Mouse (Mus musculus): ENCODE measurements around the gene Fus. TPM values are rescaled to one million over a fixed set of nuclear protein-coding genes. Genes with fewer than 3 reads are reported as not detected.
"Not testable (repeated sequence)": the region's sequence is repeated elsewhere in the genome, so short reads cannot be mapped to it uniquely, and the experiment has no call there.

Gene Fus
- polyA plus RNA-seq, 1 experiment from 2014 or later, result 283 TPM

DNA sequence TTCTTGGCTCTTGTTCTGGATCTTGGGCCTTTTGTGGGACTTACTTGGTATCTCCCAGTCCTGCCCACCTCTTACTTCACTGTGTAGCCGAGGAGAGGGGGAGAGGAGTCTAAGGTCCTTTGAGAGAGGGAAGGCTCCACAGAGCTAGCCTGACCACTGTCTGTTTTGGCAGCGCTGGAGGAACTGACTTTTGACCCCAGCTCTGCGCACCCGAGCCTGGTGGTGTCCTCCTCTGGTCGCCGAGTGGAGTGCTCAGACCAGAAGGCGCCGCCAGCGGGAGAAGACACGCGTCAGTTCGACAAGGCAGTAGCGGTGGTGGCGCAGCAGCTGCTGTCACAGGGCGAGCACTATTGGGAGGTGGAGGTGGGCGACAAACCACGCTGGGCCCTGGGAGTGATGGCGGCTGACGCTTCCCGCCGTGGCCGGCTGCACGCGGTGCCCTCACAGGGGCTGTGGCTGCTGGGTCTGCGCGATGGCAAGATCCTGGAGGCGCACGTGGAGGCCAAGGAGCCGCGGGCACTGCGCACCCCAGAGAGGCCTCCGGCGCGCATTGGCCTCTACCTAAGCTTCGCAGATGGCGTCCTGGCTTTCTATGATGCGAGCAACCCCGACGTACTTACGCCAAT lies 42.6 kb downstream of the Fus start:
- no peak for ATAC-seq
- Histone ChIP-seq H3K36me3 (ENCODE audit: control insufficient read depth, insufficient read depth, low read length) (no peaks in the 10 kb centered on the region), H3K4me2 (ENCODE audit: low read length) (peak overlapping the region; percentile 12; the same call in 1 of the 2 replicates), H3K27ac (ENCODE audit: low read length) (no peak overlapping the region), H3K9me3 (replicated peaks; ENCODE audit: control insufficient read depth, low read length, poor library complexity, severe bottlenecking) (no peaks in the 10 kb centered on the region), H3K9ac (ENCODE audit: low read depth, low read length) (no peak overlapping the region), H3K4me3 (ENCODE audit: low read depth, low read length) (no peak overlapping the region), H3K4me1 (ENCODE audit: control insufficient read depth, insufficient read depth, low read length) (no peaks in the 10 kb centered on the region), H3K27me3 (ENCODE audit: control insufficient read depth, insufficient read depth, low read depth, low read length) (0 out of 2 replicates have a peak, but pooled peaks cover 3% of the 10 kb centered on the region)
- WGBS, result 57% methylated on average over 40 of the region's 40 CpGs

DNA sequence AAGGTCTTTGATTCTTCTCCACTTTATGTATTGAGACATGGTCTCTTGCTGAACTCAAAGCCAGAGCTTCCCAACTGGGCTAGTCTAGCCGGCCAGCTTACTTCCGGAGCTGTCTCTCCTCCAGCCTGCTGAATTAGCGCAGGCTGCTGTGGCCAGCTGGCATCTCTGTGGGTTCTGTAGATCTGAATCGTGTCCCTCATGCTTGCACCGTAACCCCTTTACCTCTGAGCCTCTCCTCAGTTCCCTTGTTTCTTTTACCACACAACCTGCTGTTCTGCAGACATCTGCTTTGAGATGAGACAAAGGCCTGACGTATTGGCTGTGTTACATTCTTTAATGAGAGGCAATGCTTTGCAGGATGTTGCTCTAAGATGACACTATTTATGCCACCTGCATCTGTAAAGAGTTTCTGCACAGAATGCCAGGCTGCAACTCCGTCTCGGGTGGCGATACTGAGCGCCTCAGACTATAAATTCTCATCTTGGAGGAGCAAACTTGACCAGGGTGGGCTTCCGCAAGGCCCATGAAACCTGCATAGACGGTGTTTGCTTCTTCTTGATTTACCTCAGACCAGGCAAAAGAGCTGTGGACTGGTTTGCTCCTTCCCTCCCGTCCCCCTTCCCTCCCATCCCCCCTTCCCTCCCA lies 45.0 kb downstream of the Fus start:
- Histone ChIP-seq H3K4me2 (ENCODE audit: low read length) (no peak overlapping the region), H3K36me3 (ENCODE audit: control insufficient read depth, insufficient read depth, low read length) (no peaks in the 10 kb centered on the region), H3K4me3 (ENCODE audit: low read depth, low read length) (no peak overlapping the region), H3K27ac (ENCODE audit: low read length) (no peak overlapping the region), H3K27me3 (ENCODE audit: control insufficient read depth, insufficient read depth, low read depth, low read length) (no peaks in the 10 kb centered on the region), H3K9ac (ENCODE audit: low read depth, low read length) (no peak overlapping the region), H3K9me3 (replicated peaks; ENCODE audit: control insufficient read depth, low read length, poor library complexity, severe bottlenecking) (no peaks in the 10 kb centered on the region), H3K4me1 (ENCODE audit: control insufficient read depth, insufficient read depth, low read length) (no peaks in the 10 kb centered on the region)
- WGBS, result 75% methylated on average over 13 of the region's 13 CpGs
- ATAC-seq, result no peak

DNA sequence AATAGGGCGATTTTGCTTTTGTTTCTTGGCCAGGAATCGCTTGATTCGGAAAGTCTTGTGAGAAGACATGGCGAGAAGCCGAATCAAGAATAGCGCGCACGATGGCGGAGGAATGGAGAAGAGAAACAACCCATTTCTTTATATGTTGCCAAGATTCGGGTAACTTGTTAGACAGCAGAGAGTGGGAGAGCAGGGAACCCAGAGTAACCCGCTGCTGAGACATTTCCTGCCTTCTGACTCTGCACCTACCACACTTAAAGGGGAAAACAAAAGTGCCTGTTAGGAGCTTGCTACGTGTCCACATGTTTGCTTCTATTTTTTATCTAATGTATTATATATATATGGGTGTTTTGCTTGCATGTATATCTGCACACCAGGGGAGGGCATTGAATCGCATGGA lies 45.9 kb downstream of the Fus start:
- no peak for ATAC-seq
- H3K9me3 ChIP-seq (replicated peaks; ENCODE audit: control insufficient read depth, low read length, poor library complexity, severe bottlenecking), result no peaks in the 10 kb centered on the region
- no peak overlapping the region for H3K9ac ChIP-seq (ENCODE audit: low read depth, low read length)
- 94% methylated on average over 13 of the region's 13 CpGs for WGBS
- no peaks in the 10 kb centered on the region for H3K36me3 ChIP-seq (ENCODE audit: control insufficient read depth, insufficient read depth, low read length)
- H3K27ac ChIP-seq (ENCODE audit: low read length), result no peak overlapping the region
- no peaks in the 10 kb centered on the region for H3K27me3 ChIP-seq (ENCODE audit: control insufficient read depth, insufficient read depth, low read depth, low read length)
- no peaks in the 10 kb centered on the region for H3K4me1 ChIP-seq (ENCODE audit: control insufficient read depth, insufficient read depth, low read length)
- no peak overlapping the region for H3K4me3 ChIP-seq (ENCODE audit: low read depth, low read length)
- H3K4me2 ChIP-seq (ENCODE audit: low read length), result no peak overlapping the region

DNA sequence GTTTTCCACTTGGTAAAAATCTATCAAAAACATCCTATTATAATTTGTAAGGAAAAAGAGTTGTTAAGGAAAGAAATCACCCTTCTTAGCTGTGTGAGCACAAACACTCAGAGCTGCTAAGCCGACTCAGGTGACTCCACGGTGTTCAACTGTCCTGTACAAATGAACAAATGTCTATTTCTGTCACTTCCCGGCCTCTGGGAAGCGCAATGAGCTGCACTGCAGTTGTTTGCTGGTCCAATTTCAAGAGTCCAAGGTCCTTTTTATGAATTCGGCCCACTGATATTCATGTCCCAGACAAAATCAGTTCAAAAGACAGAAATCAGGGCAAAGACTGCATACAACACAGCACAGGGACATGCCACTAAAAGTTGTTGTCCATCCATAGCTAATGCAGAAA lies 48.9 kb downstream of the Fus start:
- not testable (repeated sequence) for H3K27me3 ChIP-seq (ENCODE audit: control insufficient read depth, insufficient read depth, low read depth, low read length); H3K36me3 ChIP-seq (ENCODE audit: control insufficient read depth, insufficient read depth, low read length); H3K4me2 ChIP-seq (ENCODE audit: low read length); ATAC-seq; H3K4me1 ChIP-seq (ENCODE audit: control insufficient read depth, insufficient read depth, low read length); H3K9ac ChIP-seq (ENCODE audit: low read depth, low read length); H3K4me3 ChIP-seq (ENCODE audit: low read depth, low read length); H3K27ac ChIP-seq (ENCODE audit: low read length); H3K9me3 ChIP-seq (replicated peaks; ENCODE audit: control insufficient read depth, low read length, poor library complexity, severe bottlenecking)
- 91% methylated on average over 5 of the region's 5 CpGs for WGBS

DNA sequence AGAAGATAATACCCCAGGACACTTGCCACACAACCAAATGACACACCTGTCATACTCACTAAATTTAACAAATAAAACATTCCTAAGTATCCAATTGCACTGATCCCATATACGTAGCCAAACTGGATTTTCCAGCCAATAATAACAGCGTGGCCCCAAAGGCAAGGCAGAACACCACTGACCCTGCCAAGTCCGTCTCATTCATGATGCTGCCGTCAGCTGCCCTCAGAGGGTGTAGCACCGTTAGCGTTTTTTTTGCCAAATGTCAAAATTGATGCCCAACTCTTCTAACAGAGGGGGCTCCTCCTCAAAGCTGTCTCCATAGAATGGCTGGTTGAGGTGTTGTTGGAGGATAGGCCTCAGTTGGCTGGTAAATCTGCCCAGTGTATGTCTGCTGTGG lies 49.4 kb downstream of the Fus start:
- no peak for ATAC-seq
- Histone ChIP-seq H3K9ac (ENCODE audit: low read depth, low read length) (no peak overlapping the region), H3K27ac (ENCODE audit: low read length) (no peak overlapping the region), H3K4me3 (ENCODE audit: low read depth, low read length) (no peak overlapping the region), H3K4me1 (ENCODE audit: control insufficient read depth, insufficient read depth, low read length) (no peaks in the 10 kb centered on the region), H3K4me2 (ENCODE audit: low read length) (no peak overlapping the region), H3K9me3 (replicated peaks; ENCODE audit: control insufficient read depth, low read length, poor library complexity, severe bottlenecking) (no peaks in the 10 kb centered on the region), H3K36me3 (ENCODE audit: control insufficient read depth, insufficient read depth, low read length) (no peaks in the 10 kb centered on the region), H3K27me3 (ENCODE audit: control insufficient read depth, insufficient read depth, low read depth, low read length) (no peaks in the 10 kb centered on the region)
- WGBS, result 90% methylated on average over 6 of the region's 6 CpGs

DNA sequence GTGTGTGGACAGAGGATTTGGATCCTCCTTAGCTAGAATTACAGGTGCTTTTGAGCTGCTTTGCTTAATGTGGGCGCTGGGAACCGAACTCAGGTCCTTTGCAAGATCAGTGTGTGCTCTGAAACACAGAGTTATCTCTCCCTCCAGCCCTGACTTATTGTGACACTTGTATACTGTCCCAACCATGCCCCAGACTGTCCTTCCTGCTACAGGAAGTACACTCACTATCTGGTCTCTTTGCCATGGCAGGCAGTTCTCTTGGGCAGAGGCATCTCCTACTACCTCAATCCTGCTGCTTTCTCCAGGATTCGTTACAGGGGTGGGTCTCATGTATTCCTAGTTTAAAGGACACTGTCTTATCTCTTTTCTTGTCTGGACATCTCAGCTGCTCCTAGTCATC lies 51.0 kb downstream of the Fus start:
- 82% methylated on average over 3 of the region's 3 CpGs for WGBS
- ATAC-seq, result no peak
- Histone ChIP-seq H3K4me3 (ENCODE audit: low read depth, low read length) (no peak overlapping the region), H3K27ac (ENCODE audit: low read length) (no peak overlapping the region), H3K4me2 (ENCODE audit: low read length) (no peak overlapping the region), H3K27me3 (ENCODE audit: control insufficient read depth, insufficient read depth, low read depth, low read length) (no peaks in the 10 kb centered on the region), H3K4me1 (ENCODE audit: control insufficient read depth, insufficient read depth, low read length) (no peaks in the 10 kb centered on the region), H3K9me3 (replicated peaks; ENCODE audit: control insufficient read depth, low read length, poor library complexity, severe bottlenecking) (no peaks in the 10 kb centered on the region), H3K36me3 (ENCODE audit: control insufficient read depth, insufficient read depth, low read length) (no peaks in the 10 kb centered on the region), H3K9ac (ENCODE audit: low read depth, low read length) (no peak overlapping the region)

DNA sequence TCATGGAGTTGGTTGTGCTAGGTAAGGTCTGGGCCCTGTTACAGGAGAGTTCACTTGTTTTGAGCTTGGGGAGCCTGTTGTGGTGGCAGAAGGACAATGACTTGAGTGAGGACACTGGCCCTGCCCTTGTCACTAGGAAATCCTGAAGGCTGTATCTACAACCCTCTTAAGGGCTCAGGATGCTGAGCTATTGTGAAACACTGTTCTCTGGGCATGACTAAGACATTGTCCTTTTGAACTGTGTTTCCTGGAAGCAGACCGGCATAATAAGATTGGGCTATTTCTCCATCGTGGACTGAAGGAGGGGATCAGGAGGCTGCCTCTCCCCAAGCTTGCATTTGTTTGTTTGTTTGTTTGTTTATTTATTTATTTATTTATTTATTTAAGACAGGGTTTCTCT lies 51.9 kb downstream of the Fus start:
- 82% methylated on average over 2 of the region's 2 CpGs for WGBS
- no peak for ATAC-seq
- no peak overlapping the region for H3K27ac ChIP-seq (ENCODE audit: low read length)

DNA sequence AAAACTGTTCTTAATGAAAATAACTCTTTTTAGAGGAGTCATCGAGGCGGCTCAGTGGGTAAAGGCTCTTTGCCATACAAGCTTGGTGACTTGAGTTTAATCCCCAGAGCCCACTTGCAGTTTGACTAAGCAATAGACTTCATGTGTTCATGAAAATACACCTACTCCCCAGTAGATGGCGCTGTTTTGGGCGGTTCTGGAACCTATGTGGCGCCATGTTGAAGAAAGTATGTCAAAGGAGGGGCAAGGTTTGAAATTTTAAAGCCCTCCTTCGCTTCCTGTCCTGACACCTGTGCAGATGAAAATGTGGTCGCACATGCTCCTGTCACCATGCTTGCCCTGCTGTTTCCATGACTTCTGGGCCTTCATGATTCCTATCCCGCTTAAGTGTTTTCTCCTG lies 55.7 kb downstream of the Fus start:
- ATAC-seq, result no peak

More for the DNA sequence above, 51.9 kb downstream of the Fus start:
- no peak overlapping the region for H3K9ac ChIP-seq (ENCODE audit: low read depth, low read length)
- H3K4me1 ChIP-seq (ENCODE audit: control insufficient read depth, insufficient read depth, low read length), result no peaks in the 10 kb centered on the region
- H3K27me3 ChIP-seq (ENCODE audit: control insufficient read depth, insufficient read depth, low read depth, low read length), result no peaks in the 10 kb centered on the region
- no peaks in the 10 kb centered on the region for H3K9me3 ChIP-seq (replicated peaks; ENCODE audit: control insufficient read depth, low read length, poor library complexity, severe bottlenecking)
- H3K36me3 ChIP-seq (ENCODE audit: control insufficient read depth, insufficient read depth, low read length), result no peaks in the 10 kb centered on the region
- no peak overlapping the region for H3K4me2 ChIP-seq (ENCODE audit: low read length)
- no peak overlapping the region for H3K4me3 ChIP-seq (ENCODE audit: low read depth, low read length)

DNA sequence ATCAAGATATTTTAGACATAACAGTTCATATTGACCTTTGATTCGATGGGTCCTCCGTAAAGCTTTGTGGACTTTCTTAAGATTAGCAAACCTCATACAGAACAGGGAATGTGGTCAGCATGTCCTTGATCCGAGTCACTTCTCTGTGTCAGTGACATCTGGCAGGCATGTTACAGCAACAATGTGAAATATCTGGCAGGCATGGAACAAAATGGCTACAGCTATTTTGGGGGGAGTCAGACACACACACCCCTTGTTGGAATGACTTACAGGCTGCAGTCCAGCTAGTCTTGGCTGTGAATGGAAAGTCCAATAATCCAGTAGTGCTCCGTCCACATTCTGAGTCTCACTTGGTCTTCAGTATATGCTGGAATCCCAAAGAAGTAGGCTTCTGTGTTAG lies 56.3 kb downstream of the Fus start:
- H3K4me2 ChIP-seq (ENCODE audit: low read length), result no peak overlapping the region
- no peaks in the 10 kb centered on the region for H3K9me3 ChIP-seq (replicated peaks; ENCODE audit: control insufficient read depth, low read length, poor library complexity, severe bottlenecking)
- 95% methylated on average over 4 of the region's 4 CpGs for WGBS
- H3K27me3 ChIP-seq (ENCODE audit: control insufficient read depth, insufficient read depth, low read depth, low read length), result no peaks in the 10 kb centered on the region
- H3K4me3 ChIP-seq (ENCODE audit: low read depth, low read length), result no peak overlapping the region
- no peak for ATAC-seq
- no peak overlapping the region for H3K27ac ChIP-seq (ENCODE audit: low read length)
- H3K9ac ChIP-seq (ENCODE audit: low read depth, low read length), result no peak overlapping the region
- H3K4me1 ChIP-seq (ENCODE audit: control insufficient read depth, insufficient read depth, low read length), result no peaks in the 10 kb centered on the region
- no peaks in the 10 kb centered on the region for H3K36me3 ChIP-seq (ENCODE audit: control insufficient read depth, insufficient read depth, low read length)

More for the DNA sequence above, 55.7 kb downstream of the Fus start:
- H3K36me3 ChIP-seq (ENCODE audit: control insufficient read depth, insufficient read depth, low read length), result no peaks in the 10 kb centered on the region
- H3K4me3 ChIP-seq (ENCODE audit: low read depth, low read length), result no peak overlapping the region
- 68% methylated on average over 8 of the region's 8 CpGs for WGBS
- no peaks in the 10 kb centered on the region for H3K9me3 ChIP-seq (replicated peaks; ENCODE audit: control insufficient read depth, low read length, poor library complexity, severe bottlenecking)
- H3K9ac ChIP-seq (ENCODE audit: low read depth, low read length), result no peak overlapping the region
- no peaks in the 10 kb centered on the region for H3K27me3 ChIP-seq (ENCODE audit: control insufficient read depth, insufficient read depth, low read depth, low read length)
- no peak overlapping the region for H3K4me2 ChIP-seq (ENCODE audit: low read length)
- no peaks in the 10 kb centered on the region for H3K4me1 ChIP-seq (ENCODE audit: control insufficient read depth, insufficient read depth, low read length)
- no peak overlapping the region for H3K27ac ChIP-seq (ENCODE audit: low read length)

Measured in midbrain, embryonic 16.5 days (tissue).